Mouse (Mus musculus): ENCODE measurements around the gene Dclk1.

DNA sequence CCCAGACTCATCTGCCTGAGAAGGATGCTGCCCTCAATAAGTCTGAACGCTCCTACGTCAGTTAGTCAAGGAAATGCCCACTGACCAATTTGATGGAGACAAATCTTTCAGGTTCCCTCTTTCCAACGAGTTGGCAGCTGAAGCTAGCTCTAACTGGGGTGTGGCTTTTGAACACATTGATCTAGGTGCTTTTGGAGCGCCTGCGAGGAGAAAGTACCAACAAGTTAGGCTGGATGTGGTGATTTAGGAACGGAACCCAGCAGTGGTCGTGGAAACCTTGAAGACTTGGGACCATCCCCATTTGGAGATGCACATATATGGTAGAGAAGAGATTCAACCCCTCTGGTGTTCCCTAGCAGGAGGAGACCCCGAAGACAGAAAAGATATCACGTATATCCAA lies 303.8 kb downstream of the Dclk1 start:
- no peak for TF ChIP-seq CTCF (IDR thresholded peaks at IDR 0.05; ENCODE audit: borderline replicate concordance, insufficient read depth, low read length)
- no peak for TF ChIP-seq POLR2A (IDR thresholded peaks at IDR 0.05; ENCODE audit: low read depth, low read length)
